Mouse (Mus musculus): Measurements from ENCODE around the gene Eif2ak2. TPM values are rescaled to one million over a fixed set of nuclear protein-coding genes. Genes with fewer than 3 reads are reported as not detected.

Gene Eif2ak2
- total RNA-seq, 2 experiments from 2014 or later, result 9.3 to 9.6 TPM

- peak; percentile 98 to 99 for DNase-seq
These were observed 47.2 kb downstream of the Eif2ak2 start, which contains the start of the genes Heatr5b and Gpatch11 for GRCm38 (mm10) chr17:78834856-78835835. Gene Heatr5b, minus strand, starts transcription at chr17:78835364. Gene Gpatch11, plus strand, starts transcription at chr17:78835567.

DNA sequence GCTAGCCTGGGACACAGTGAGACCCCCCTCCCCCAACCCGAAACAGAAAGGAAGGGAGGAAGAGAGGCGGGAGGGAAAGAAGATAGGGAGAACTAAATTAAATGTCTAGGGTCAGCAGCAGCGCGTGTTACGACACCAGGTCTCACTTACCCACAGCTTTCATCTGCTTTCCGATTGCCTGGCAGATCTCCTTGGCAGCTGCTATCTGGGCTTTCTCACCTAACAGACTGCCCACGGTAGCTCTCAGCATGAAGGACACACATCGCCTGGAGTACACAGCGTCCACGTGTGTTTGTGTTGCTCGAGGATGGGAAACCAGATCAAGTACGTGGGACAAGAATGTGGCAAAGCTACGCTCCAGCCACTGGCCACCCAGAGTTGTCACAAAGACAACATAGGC lies 58.0 kb downstream of the Eif2ak2 start:
- DNase-seq, result no peak

GRCm38 (mm10) chr17:78809582-78809981 lies 72.8 kb downstream of the Eif2ak2 start:
- no peak for DNase-seq

- no peak for DNase-seq
These were observed 73.4 kb downstream of the Eif2ak2 start for GRCm38 (mm10) chr17:78809019-78809418.

Other genes starting within 250 kb of the Eif2ak2 start
- 10 to 100 TPM; 22.5 to 23.0 TPM for gene Strn, start 145.4 kb downstream of the Eif2ak2 start, total RNA-seq (2021)
- 10 to 100 TPM; 39.5 to 46.3 TPM for gene Heatr5b, start 47.2 kb downstream of the Eif2ak2 start, total RNA-seq (2021)
- gene Gpatch11, start 47.0 kb downstream of the Eif2ak2 start, total RNA-seq (2021), result 10 to 100 TPM; 25.0 to 30.6 TPM
- gene Sult6b1, start 24.4 kb upstream of the Eif2ak2 start, total RNA-seq (2021), result not detected
- 10 to 100 TPM; 69.4 to 71.8 TPM for gene Cebpzos, start 33.9 kb upstream of the Eif2ak2 start, total RNA-seq (2021)
- gene Cebpz, start 54.5 kb upstream of the Eif2ak2 start, total RNA-seq (2021), result 10 to 100 TPM; 22.1 to 24.4 TPM
- gene Ndufaf7, start 54.6 kb upstream of the Eif2ak2 start, total RNA-seq (2021), result 10 to 100 TPM; 41.2 to 51.6 TPM
- gene Prkd3, start 138.2 kb upstream of the Eif2ak2 start, total RNA-seq (2021), result 10 to 100 TPM; 15.9 to 16.0 TPM
- 1 to 10 TPM; 3.9 to 5.3 TPM for gene Qpct, start 169.3 kb upstream of the Eif2ak2 start, total RNA-seq (2021)